Comparison of ENCODE assay signal across 14 mouse cellular contexts in the genomic region with DNA sequence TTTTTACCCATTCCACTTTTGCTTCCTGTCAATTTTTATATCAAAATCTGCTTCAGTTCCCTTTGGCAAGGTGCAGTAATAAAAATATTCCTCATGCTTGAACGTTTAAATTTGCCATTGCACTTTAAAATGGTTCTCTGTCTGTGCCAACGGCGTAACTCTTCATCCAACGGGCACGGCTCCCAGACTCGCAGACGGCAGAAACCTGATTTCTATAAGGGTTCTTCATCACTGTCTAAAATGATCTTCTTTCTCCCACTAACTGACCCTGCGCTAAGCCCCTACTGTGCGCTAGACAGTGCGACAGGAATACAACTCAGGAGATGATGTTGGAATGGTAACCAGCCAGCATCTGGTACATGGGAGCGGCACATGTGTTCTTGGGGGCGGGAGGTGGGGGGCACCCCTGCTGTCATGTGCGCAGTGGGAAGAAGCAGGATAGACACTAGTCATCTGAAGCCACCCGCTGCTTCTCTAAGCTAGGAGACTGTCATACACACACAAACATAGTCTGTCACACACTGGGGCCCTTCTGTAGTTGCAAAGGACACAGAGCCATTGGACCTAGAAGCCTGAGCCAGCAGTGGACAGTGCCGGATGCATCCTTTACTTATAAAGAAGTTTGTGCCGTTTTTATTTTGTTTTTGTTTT.
A peak's percentile ranks its signal among the peaks of the same experiment; 100 is the strongest.
DNase-seq lines count a peak whose midpoint lies in the region; ATAC-seq and TF ChIP-seq lines count a peak whose summit lies in the region.
"Had no signal": no experiment of that assay in that cellular context is flagged by ENCODE, and none has a peak within 500 bp of the region (broad histone marks: within the 10 kb centered on the region; RNA-seq: fewer than 3 reads in every experiment).

No protein-coding gene starts in this region.

- H3K4me3 ChIP-seq in forebrain, embryonic 13.5 days: no peak overlapping the region
- H3K4me3 ChIP-seq in forebrain, embryonic 10.5 days: no peak overlapping the region
- no peak overlapping the region for H3K4me3 ChIP-seq in midbrain, embryonic 14.5 days (replicated peaks; ENCODE audit: low read depth, low read length)
- H3K4me3 ChIP-seq: heart, adult 2 months; lung, embryonic 15.5 days; midbrain, embryonic 10.5 days had no signal

- peak; percentile 24; the same call in 1 of the 2 replicates for ATAC-seq in forebrain, embryonic 13.5 days
- no peak for ATAC-seq in midbrain, embryonic 14.5 days (ENCODE audit: low FRiP score, low TSS enrichment)

- no peak overlapping the region for H3K9ac ChIP-seq in forebrain, embryonic 13.5 days
- H3K9ac ChIP-seq in midbrain, embryonic 14.5 days (replicated peaks; ENCODE audit: low read length): no peak overlapping the region
- H3K9ac ChIP-seq: lung, embryonic 15.5 days had no signal

- H3K9me3 ChIP-seq in forebrain, embryonic 13.5 days (replicated peaks): no peaks in the 10 kb centered on the region
- H3K9me3 ChIP-seq in forebrain, embryonic 10.5 days: peaks cover 9% of the 10 kb centered on the region; the same call in 1 of the 2 replicates
- peaks cover 9% of the 10 kb centered on the region for H3K9me3 ChIP-seq in midbrain, embryonic 14.5 days (ENCODE audit: control insufficient read depth, low read length)

- intact Hi-C loops in left cerebral cortex, postnatal 4 days (cut with DNase I): no loop called here

- 93% methylated on average over 16 of the region's 16 CpGs for WGBS in forebrain, embryonic 13.5 days
- WGBS in forebrain, embryonic 10.5 days: 94% methylated on average over 16 of the region's 16 CpGs
- whole genome bisulfite sequencing in midbrain, embryonic 14.5 days: 94% methylated on average over 16 of the region's 16 CpGs

- H3K36me3 ChIP-seq in forebrain, embryonic 13.5 days (ENCODE audit: poor library complexity, severe bottlenecking): no peaks in the 10 kb centered on the region
- no peaks in the 10 kb centered on the region for H3K36me3 ChIP-seq in forebrain, embryonic 10.5 days (replicated peaks)
- H3K36me3 ChIP-seq in midbrain, embryonic 14.5 days (ENCODE audit: control insufficient read depth, insufficient read depth, low read length): no peaks in the 10 kb centered on the region
- H3K36me3 ChIP-seq: lung, embryonic 15.5 days; midbrain, embryonic 10.5 days had no signal

- no peak for DNase-seq in forebrain, embryonic 10.5 days (ENCODE audit: extremely low spot score, low spot score)
- peak; percentile 42 for DNase-seq in brain, embryonic 14.5 days (ENCODE audit: low read depth)
- peak; percentile 14 to 46 for DNase-seq in layer of hippocampus, adult 8-10 months (ENCODE audit: low spot score in 2 of 2)
- peak; percentile 11 for DNase-seq in left cerebral cortex, postnatal 4 days
- no peak for DNase-seq in spleen, adult 12 weeks (ENCODE audit: low spot score)
- DNase-seq in midbrain, embryonic 14.5 days: no peak
- no peak for DNase-seq in kidney, adult 18-20 months
- DNase-seq: cerebellum, adult 9-11 months; heart, adult 2 months; heart, postnatal 14 days; kidney, postnatal 25 days had no signal

- no peaks in the 10 kb centered on the region for H3K27me3 ChIP-seq in forebrain, embryonic 13.5 days
- H3K27me3 ChIP-seq in forebrain, embryonic 10.5 days (ENCODE audit: poor library complexity, severe bottlenecking): no peaks in the 10 kb centered on the region
- H3K27me3 ChIP-seq in midbrain, embryonic 14.5 days (ENCODE audit: control insufficient read depth, insufficient read depth, low read length): no peaks in the 10 kb centered on the region
- H3K27me3 ChIP-seq: lung, embryonic 15.5 days had no signal

- H3K27ac ChIP-seq in forebrain, embryonic 13.5 days: no peak overlapping the region
- H3K27ac ChIP-seq in forebrain, embryonic 10.5 days: no peak overlapping the region
- H3K27ac ChIP-seq in midbrain, embryonic 14.5 days (replicated peaks; ENCODE audit: low read depth, low read length): no peak overlapping the region
- H3K27ac ChIP-seq: heart, adult 2 months; lung, embryonic 15.5 days; midbrain, embryonic 10.5 days had no signal

- no peak for TF ChIP-seq CTCF in brain, embryonic 14.5 days (IDR thresholded peaks at IDR 0.05; ENCODE audit: borderline replicate concordance, extremely low read depth, insufficient read depth, insufficient read length)

- no peaks in the 10 kb centered on the region for H3K4me1 ChIP-seq in forebrain, embryonic 13.5 days
- H3K4me1 ChIP-seq in forebrain, embryonic 10.5 days: no peaks in the 10 kb centered on the region
- H3K4me1 ChIP-seq in midbrain, embryonic 14.5 days (ENCODE audit: control insufficient read depth, insufficient read depth, low read length): no peaks in the 10 kb centered on the region
- H3K4me1 ChIP-seq: lung, embryonic 15.5 days; midbrain, embryonic 10.5 days had no signal

- no peak for TF ChIP-seq POLR2A in brain, embryonic 14.5 days (IDR thresholded peaks at IDR 0.05; ENCODE audit: borderline replicate concordance, extremely low read depth, insufficient read depth, insufficient read length, poor library complexity, severe bottlenecking)

- H3K4me2 ChIP-seq in forebrain, embryonic 13.5 days: no peak overlapping the region
- H3K4me2 ChIP-seq in midbrain, embryonic 14.5 days (ENCODE audit: low read length): no peak overlapping the region
- H3K4me2 ChIP-seq: lung, embryonic 15.5 days had no signal

Comparison
In these comparisons a context has a peak if more than half of its experiments do, and no peak if none do; other contexts are left out.
1. DNase-seq: peak in brain, embryonic 14.5 days (single experiment), layer of hippocampus, adult 8-10 months (2 of 2) and left cerebral cortex, postnatal 4 days (single experiment); none in forebrain, embryonic 10.5 days (single experiment), spleen, adult 12 weeks (single experiment), midbrain, embryonic 14.5 days (single experiment) and kidney, adult 18-20 months (single experiment).